Mouse (Mus musculus) cerebellum, adult 18-20 months (tissue): ENCODE measurements around the gene Lsm11.
A peak's percentile ranks its signal among the peaks of the same experiment; 100 is the strongest.

ENCODE experiments used
- DNase-seq, 2 experiments: peaks; one replicate each; pipeline ENCODE4 v3.0.0; 2021

The Lsm11 gene

GRCm38 (mm10) chr11:45944643-45945156, at the start of gene Lsm11:
TSS of gene Lsm11 (minus strand) at chr11:45944935.
- DNase-seq = peak; percentile 94 to 99

DNA sequence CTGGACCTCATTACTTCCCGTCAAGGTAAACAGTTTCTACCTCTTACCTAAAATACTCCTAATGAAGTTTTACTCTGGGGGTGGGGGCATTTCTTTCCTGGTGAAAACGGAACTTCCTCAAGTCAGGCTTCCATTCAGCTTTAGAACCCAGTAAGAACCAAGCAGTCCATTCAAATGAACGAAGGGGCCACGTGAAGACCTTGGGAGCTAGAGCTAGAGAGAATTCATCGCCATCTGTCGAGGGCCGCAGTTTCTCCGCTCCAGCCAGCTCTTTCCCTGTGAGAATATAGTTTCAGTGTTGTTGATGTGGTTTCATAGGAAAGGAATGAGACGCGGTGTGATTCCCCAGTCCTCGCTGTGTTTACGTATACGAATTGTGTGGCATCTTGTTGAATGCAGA, 47.4 kb upstream of the Lsm11 start:
- DNase-seq = no peak

- no peak for DNase-seq
Observed at GRCm38 (mm10) chr11:45991604-45992003, 46.9 kb upstream of the Lsm11 start.

GRCm38 (mm10) chr11:45980893-45981253, 36.1 kb upstream of the Lsm11 start:
- DNase-seq = no peak

GRCm38 (mm10) chr11:45979946-45980892, 35.5 kb upstream of the Lsm11 start, which contains the start of gene Sox30:
TSS of gene Sox30 (plus strand) at chr11:45980310.
- peak; percentile 10 to 14 for DNase-seq

DNA sequence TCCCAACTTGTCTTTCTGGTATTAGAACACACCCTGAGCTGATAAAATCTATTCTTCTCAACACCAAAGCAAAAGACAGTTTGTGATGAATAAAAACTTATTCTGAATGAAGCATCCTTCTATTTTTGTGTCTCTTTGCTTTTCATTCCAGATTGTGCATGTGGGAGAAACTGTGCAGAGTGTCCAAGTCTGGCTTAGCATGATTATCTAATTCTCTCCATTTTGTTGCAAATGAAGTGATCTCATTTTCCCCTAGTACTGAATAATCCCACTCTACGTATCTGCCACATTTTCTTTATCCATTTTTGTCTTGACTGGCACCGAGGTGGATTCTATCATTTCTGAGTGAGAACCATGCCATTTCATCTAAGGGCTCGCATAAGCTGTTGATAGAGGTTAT, 31.3 kb upstream of the Lsm11 start:
- no peak for DNase-seq

DNA sequence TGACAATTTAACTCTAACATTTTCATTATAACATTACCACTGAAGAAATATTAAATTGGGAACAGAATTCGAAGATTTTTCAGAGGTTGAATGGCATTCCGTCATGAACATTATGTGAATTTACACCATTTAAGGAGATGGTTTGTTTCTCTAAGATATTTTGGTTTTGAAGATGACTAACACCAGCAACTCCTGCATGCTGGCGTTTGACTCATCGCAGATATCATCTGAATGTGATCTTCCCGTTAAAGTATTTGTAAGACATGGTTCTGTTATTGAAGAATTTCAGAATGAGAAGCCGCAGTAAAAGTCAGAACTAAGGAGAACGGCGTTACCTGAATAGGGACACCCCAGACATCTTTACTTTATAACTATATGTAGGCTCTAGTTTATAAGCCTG, 29.7 kb upstream of the Lsm11 start:
- DNase-seq = no peak

DNA sequence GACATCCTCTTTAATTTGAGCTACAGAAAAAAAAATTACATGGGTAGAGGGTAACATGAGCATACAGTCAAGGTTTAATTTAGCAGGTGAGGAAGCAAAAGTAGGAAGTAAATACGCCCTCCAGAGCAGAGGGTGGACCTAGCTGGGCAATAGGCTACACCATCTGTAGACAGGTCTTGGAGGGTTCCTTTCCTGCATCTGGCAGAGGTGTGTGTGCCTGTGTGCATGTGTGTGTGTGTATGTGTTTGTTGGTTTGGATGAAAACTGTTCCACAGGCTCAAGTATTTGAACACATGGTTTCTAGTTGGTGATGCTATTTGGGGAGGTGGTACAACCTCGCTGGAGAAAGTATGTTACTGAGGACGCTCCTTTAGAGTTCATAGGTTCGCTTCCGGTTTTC, 28.9 kb upstream of the Lsm11 start:
- no peak for DNase-seq

GRCm38 (mm10) chr11:45968466-45968865, 23.7 kb upstream of the Lsm11 start:
- no peak for DNase-seq

DNA sequence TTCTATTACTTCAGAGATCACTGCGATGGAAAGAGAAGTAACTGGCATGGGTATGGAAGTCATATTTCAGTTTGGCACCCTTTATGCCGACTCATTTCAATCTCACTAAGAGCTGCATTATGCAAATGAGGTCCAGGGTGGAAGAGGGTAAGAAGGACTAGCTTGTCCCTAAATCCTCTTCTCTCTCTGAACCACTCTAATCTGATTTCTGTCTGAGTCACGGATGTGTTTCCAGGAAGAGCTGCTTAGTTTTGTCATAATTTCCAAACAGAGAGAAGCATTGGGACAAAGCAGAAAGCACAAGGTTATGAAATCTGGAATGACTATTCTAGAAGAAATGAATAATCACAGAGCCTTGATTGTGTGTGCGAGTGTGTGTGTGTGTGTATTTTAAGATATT, 22.2 kb upstream of the Lsm11 start:
- no peak for DNase-seq

DNA sequence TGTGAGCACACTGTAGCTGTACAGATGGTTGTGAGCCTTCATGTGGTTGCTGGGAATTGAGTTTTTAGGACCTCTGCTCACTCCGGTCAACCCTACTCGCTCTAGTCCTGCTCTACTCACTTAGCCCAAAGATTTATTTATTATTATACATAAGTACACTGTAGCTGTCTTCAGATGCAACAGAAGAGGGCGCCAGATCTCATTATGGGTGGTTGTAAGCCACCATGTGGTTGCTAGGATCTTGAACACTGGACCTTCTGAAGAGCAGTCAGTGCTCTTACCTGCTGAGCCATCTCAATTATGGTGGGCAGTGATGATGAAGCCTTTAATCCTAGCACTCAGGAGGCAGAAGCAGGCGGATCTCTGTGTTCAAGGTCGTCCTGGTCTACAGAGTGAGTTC, 15.3 kb upstream of the Lsm11 start:
- no peak for DNase-seq

GRCm38 (mm10) chr11:45959598-45959997, 14.9 kb upstream of the Lsm11 start:
- no peak for DNase-seq

DNA sequence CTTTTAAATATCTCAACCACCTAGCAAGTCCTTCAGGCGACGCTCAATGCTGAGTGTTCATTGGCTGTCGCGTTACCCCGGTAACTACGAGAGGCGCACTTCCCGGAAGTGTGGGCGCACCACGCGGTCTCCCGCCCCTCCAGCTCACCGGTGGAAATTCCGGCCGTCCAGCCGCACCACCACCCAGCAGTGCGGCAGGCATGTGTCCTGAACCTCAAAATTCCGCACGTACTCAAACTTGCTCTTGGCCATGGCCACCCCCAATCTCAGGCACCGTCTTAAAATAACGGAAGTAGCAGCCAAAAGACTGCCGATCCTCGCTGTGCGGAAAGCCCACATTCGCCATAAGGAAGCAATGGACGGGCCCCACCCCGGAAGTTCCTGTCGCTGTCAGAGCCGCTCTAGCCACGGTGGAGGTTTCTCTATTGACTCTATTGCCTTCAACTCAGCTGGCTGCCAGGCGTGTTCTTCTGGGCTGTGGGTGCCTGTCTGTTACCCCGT, 10.4 kb upstream of the Lsm11 start, which contains the start of gene Thg1l:
Gene Thg1l (minus strand): TSS at position 368 of the 501 bp plus-strand sequence.
- DNase-seq = peak; percentile 89 to 91

DNA sequence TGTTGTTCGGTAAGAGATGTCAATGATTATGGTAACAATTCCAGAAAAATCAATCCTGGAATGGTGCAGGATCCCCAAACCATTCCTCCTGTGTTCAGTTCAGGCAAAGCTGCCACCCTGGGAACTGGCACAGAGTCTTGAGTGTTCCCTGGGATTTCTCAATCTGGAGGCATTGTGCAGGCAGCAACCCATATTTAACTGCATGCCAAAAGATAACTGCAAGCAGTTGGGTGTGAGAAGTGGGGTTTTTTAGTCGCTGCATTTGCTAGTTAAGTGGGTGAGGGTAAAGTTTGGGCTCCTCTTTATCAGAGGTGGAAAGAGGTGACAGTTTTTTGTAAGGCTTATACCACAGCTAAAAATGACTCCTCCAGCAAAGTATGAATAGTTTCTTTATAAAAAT, 2.8 kb upstream of the Lsm11 start:
- DNase-seq = no peak

DNA sequence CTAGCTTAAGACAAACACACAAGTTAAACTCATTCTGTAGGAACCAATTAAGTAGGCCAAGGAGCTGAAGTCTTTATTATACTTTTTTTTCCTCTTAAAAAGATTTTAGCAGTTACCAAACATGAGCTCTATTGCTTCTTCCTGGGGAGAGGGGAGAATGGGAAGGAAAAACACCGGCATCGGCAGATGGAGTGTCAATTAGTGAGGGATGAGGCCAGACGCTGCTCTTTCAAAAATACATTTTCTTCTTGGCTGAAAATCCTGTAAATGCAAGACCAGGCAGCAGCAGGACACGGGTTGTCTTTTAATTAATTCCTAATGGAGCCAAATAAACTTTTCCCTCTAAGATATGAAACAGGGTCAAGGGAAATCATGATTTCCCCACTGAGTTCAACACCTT, 2.1 kb upstream of the Lsm11 start:
- no peak for DNase-seq

GRCm38 (mm10) chr11:45943891-45944642, 668 bp downstream of the Lsm11 start:
- peak; percentile 30 to 35 for DNase-seq

DNA sequence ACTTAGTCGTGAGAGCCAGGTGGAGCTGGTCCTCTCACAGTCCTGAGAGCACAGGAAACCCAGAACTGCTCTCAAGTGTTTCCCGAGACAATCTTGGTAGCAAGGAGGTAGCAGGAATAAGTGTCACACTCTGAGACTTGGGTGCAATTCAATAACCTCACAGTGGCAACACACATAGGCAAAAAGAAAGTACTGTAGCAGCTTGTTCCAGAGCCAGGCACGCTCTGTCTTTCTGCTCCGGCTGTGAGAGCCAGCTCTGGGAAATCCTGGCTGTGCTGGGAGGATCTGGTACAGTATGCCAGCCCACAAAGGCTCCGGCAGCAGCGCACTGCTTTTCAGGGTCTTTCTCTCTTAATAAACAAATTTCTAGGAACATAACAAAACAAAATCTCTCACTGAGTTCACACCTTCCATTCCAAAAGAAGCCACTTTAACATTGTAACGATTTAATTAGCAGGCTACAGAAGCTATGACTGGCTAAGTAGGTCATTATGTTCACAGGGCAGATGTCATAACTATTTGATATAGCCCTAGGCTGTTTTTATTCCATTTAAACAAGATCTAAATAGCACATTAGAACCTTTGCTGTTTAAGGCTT, 1.5 kb downstream of the Lsm11 start:
- peak; percentile 49 to 52 for DNase-seq

GRCm38 (mm10) chr11:45942281-45942680, 2.5 kb downstream of the Lsm11 start:
- DNase-seq = no peak

GRCm38 (mm10) chr11:45938917-45939316, 5.8 kb downstream of the Lsm11 start:
- no peak for DNase-seq

- DNase-seq = no peak
Observed at GRCm38 (mm10) chr11:45937478-45937877, 7.3 kb downstream of the Lsm11 start.

DNA sequence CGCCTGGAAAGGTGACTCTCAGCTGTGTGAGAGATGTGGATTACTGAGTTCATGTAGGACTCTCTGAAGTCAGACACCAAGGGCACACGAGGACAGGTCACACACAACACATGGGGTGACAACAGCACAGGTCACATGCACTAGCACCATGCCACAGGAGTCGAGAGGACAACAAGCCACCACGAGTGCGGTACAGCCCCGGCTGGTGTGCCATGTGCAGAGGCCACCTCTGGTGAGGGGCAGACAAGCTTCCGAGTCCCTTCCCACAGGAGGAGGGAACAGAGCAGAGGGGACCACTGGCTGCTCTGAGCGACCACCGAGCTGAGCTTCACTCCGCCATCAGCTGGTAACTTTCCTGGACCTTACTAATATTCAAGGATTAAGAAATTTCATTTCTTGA, 12.0 kb downstream of the Lsm11 start:
- DNase-seq = no peak

DNA sequence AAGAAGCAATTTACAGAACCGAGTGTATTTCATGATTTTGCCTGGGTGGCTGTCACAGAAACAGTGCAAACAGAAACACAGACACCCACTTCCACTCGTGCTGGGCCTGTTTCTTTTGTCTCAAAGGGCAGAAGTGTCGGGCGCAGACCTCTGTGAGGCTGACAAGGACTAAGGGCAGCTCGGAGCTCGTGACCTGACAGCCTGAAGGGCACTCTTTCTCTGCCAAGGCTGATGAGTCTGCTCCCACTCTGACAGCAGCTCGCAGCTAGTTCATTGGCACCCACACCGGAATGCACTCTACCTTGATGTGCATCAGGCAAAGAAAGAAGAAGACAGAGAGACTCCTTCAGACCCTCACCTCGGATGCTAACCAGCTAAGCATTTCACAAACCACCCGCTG, 15.2 kb downstream of the Lsm11 start:
- no peak for DNase-seq

- no peak for DNase-seq
Observed at GRCm38 (mm10) chr11:45927456-45927855, 17.3 kb downstream of the Lsm11 start.
